Mouse (Mus musculus) ES-E14 (cell line): ENCODE results near the gene Gm14151. TPM values are rescaled to one million over a fixed set of nuclear protein-coding genes. Genes with fewer than 3 reads are reported as not detected.

Experiments
- DNase-seq: peaks from one replicate; pipeline ENCODE4 v3.0.0-alpha.2; 2013; ENCODE audit warnings: low read depth, low spot score
- H3K27ac ChIP-seq: 2 replicates; pipeline ENCODE4 v1.5.1; 2012; ENCODE audit warnings: low read depth, mild to moderate bottlenecking, low read length, moderate library complexity, mixed read lengths; ENCODE audit not compliant: poor library complexity, insufficient read depth, severe bottlenecking
- H3K36me3 ChIP-seq: 2 replicates; pipeline ENCODE4 v1.6.1; 2012; ENCODE audit warnings: mild to moderate bottlenecking, low read length, moderate library complexity, mixed read lengths; ENCODE audit not compliant: control insufficient read depth, poor library complexity, insufficient read depth, severe bottlenecking
- H3K4me1 ChIP-seq, 2 experiments: fragments of 150-350 bp in 1 of 2; sonication (generic) in 1 of 2; 2 replicates each; pipeline ENCODE4 v1.6.1; 2012; ENCODE audit warnings: low read length in 2 of 2, mild to moderate bottlenecking in 1 of 2, mixed read lengths in 1 of 2; ENCODE audit not compliant: control insufficient read depth in 2 of 2, insufficient read depth in 2 of 2, poor library complexity in 1 of 2
- H3K4me3 ChIP-seq, 2 experiments: fragments of 150-350 bp in 1 of 2; sonication (generic) in 1 of 2; 2 replicates each; pipeline ENCODE4 v1.5.1; 2012; ENCODE audit warnings: low read length in 2 of 2, low read depth in 1 of 2, mild to moderate bottlenecking in 1 of 2, mixed read lengths in 1 of 2; ENCODE audit not compliant: insufficient read depth in 1 of 2, poor library complexity in 1 of 2, severe bottlenecking in 1 of 2
- H3K9ac ChIP-seq: 2 replicates; pipeline ENCODE4 v1.6.1; 2012; ENCODE audit warnings: low read depth, mild to moderate bottlenecking, low read length, mixed read lengths; ENCODE audit not compliant: poor library complexity, insufficient read depth, severe bottlenecking
- H3K9me3 ChIP-seq: fragments of 150-350 bp; sonication (generic); 2 replicates; pipeline ENCODE4 v1.6.1; 2012; ENCODE audit warnings: low read depth, mild to moderate bottlenecking, low read length; ENCODE audit not compliant: control insufficient read depth, insufficient read depth
- CHD2 ChIP-seq: IDR thresholded peaks from 2 replicates; pipeline ENCODE4 v1.6.1; 2014; ENCODE audit warnings: mild to moderate bottlenecking, low read depth, low read length, inconsistent platforms
- HCFC1 ChIP-seq: IDR thresholded peaks from 2 replicates; pipeline ENCODE4 v1.6.1; 2012; ENCODE audit warnings: low read length, inconsistent platforms, borderline replicate concordance; ENCODE audit not compliant: insufficient read depth
- MAFK ChIP-seq: IDR thresholded peaks from 2 replicates; pipeline ENCODE4 v1.6.1; 2014; ENCODE audit warnings: mild to moderate bottlenecking, low read depth, low read length, inconsistent platforms; ENCODE audit not compliant: insufficient read depth
- ZC3H11A ChIP-seq: IDR thresholded peaks from 2 replicates; pipeline ENCODE4 v1.6.1; 2012; ENCODE audit warnings: low read depth, mild to moderate bottlenecking, inconsistent platforms, low read length, borderline replicate concordance
- ZNF384 ChIP-seq: IDR thresholded peaks from 2 replicates; pipeline ENCODE4 v1.6.1; 2012; ENCODE audit warnings: low read depth, low read length, inconsistent platforms
- in situ Hi-C, 2 experiments: fragments of 600-800 bp; cut with MboI; formaldehyde crosslinking; loops; one replicate each; pipeline ENCODE4 v1.15.1; 2025; ENCODE audit warnings: low sequenced_read_pairs in 2 of 2, inconsistent platforms in 1 of 2; ENCODE audit not compliant: unreplicated experiment in 2 of 2
- total RNA-seq: library from RNA; depleted of rRNA; stranded (reverse); fragments of 300-350 nt; gene quantifications from 2 replicates; pipeline ENCODE4 v1.2.3, GENCODE M21; 2012; rRNA removed

Gm14151 gene
- total RNA-seq, 1 experiment = not detected

- peak within 1 kb of the TSS; percentile 78 to 95 for H3K4me3 ChIP-seq
- no peak for TF ChIP-seq ZC3H11A
- peak; percentile 96 for TF ChIP-seq CHD2
- TF ChIP-seq HCFC1 = peak; percentile 45; the same call in 1 of the 2 replicates
- no peak for TF ChIP-seq ZNF384
- TF ChIP-seq MAFK = no peak
- peak within 1 kb of the TSS; percentile 19; the same call in 1 of the 2 replicates for H3K27ac ChIP-seq
- H3K9me3 ChIP-seq = no peaks in the 10 kb centered on the region
- H3K9ac ChIP-seq = peak within 1 kb of the TSS; percentile 99
- DNase-seq = peak; percentile 89
- in situ Hi-C loops = no loop called here
- no peaks in the 10 kb centered on the region for H3K36me3 ChIP-seq
- H3K4me1 ChIP-seq = peaks cover 0 to 6% of the 10 kb centered on the region in 2 experiments; a peak in 2 of 4 replicates
These were observed 52.9 kb downstream of the Gm14151 start, which contains the start of the genes Ninl and Nanp for GRCm38 (mm10) chr2:151039232-151039695. TSS of gene Ninl (minus strand) at chr2:151039382. TSS of gene Nanp (minus strand) at chr2:151039398.

- H3K9me3 ChIP-seq = no peaks in the 10 kb centered on the region
- in situ Hi-C loops = no loop called here
- no peaks in the 10 kb centered on the region for H3K36me3 ChIP-seq
- peak overlapping the region; percentile 99 for H3K9ac ChIP-seq
- peaks cover 0 to 6% of the 10 kb centered on the region in 2 experiments; a peak in 2 of 4 replicates for H3K4me1 ChIP-seq
- H3K4me3 ChIP-seq = peak overlapping the region; percentile 78 to 95
- DNase-seq = no peak
- H3K27ac ChIP-seq = peak overlapping the region; percentile 19; the same call in 1 of the 2 replicates
- no peak for TF ChIP-seq ZC3H11A
- TF ChIP-seq MAFK = no peak; the same call in 1 of the 2 replicates
These were observed 53.3 kb downstream of the Gm14151 start for GRCm38 (mm10) chr2:151038811-151039222.

- H3K4me3 ChIP-seq = peak overlapping the region; percentile 78 to 95
- H3K4me1 ChIP-seq = peaks cover 0 to 6% of the 10 kb centered on the region in 2 experiments; a peak in 2 of 4 replicates
- no peak for TF ChIP-seq ZC3H11A
- H3K9me3 ChIP-seq = no peaks in the 10 kb centered on the region
- no peak for DNase-seq
- H3K36me3 ChIP-seq = no peaks in the 10 kb centered on the region
- peak overlapping the region; percentile 99 for H3K9ac ChIP-seq
- in situ Hi-C loops = no loop called here
- H3K27ac ChIP-seq = no peak overlapping the region
These were observed 54.1 kb downstream of the Gm14151 start for GRCm38 (mm10) chr2:151037876-151038552.

- Histone ChIP-seq H3K9ac (no peak overlapping the region), H3K27ac (no peak overlapping the region), H3K36me3 (no peaks in the 10 kb centered on the region), H3K4me3 (no peak overlapping the region), H3K4me1 (peaks cover 0 to 6% of the 10 kb centered on the region in 2 experiments; a peak in 2 of 4 replicates), H3K9me3 (no peaks in the 10 kb centered on the region)
- DNase-seq = no peak
- TF ChIP-seq MAFK = no peak
- TF ChIP-seq CHD2 = no peak
- no peak for TF ChIP-seq HCFC1
- no peak for TF ChIP-seq ZNF384
- TF ChIP-seq ZC3H11A = no peak
- in situ Hi-C loops = no loop called here
These were observed 54.9 kb downstream of the Gm14151 start for GRCm38 (mm10) chr2:151037292-151037691.

Other genes with a start within 250 kb of the Gm14151 start
- 59.4 and 69.5 TPM in 2 replicates for gene Abhd12, start 187.6 kb downstream of the Gm14151 start, total RNA-seq
- gene Gins1, start 186.9 kb downstream of the Gm14151 start, total RNA-seq = 40.1 and 45.6 TPM in 2 replicates
- gene Ninl, start 53.0 kb downstream of the Gm14151 start, total RNA-seq = 22.4 and 26.7 TPM in 2 replicates
- gene Nanp, start 53.0 kb downstream of the Gm14151 start, total RNA-seq = 8.9 and 11.8 TPM in 2 replicates
- 0.16 TPM in 1 of 2 replicates, not detected in the other for gene Gm14147, start 5.9 kb upstream of the Gm14151 start, total RNA-seq